Mouse (Mus musculus): ENCODE results near the gene Nek6. TPM values are rescaled to one million over a fixed set of nuclear protein-coding genes. Genes with fewer than 3 reads are reported as not detected.

Gene Nek6
- 25.6 TPM for polyA plus RNA-seq (2012; fragmentation: generic; extraction: Trizol)

DNA sequence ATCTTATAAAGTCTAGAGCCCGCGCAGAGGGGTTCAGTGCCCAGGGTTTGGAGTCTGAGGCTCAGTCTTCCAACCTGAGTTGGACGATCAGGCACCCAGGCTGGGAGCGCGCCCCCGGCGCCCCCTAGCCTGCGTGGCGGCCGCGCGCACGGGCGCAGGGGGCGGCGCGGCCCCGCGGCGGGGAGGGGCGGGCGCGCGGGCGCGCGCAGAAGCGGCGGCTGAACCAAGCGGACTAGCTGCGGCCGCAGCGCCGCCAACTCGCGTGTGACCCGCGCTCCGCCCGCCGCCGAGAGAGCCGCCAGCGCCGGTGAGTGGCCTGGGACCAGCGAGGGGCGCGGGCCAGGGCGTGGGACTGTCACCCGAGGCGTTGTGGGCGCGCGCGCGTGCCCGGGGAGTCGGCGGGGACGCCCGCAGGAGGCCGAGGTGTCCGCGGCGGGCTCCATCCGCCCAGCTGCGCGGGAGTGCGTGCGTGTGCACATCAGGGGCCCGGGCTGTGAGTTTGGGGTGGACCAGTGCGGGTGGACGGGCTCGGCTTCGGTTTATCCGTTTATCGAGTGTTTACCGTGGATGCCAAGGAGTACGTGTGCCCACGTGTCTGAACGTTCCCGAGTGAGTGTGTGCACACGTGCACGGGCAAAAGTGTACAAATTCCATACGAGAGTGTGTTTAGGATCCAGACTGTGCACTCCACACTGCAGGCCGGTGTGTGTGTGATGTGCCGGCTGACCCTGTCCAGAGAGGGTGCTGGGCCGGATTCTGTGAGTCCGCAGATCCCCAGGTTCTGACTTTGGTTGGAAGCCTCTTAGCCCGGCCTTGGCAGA, at the start of gene Nek6:
Nek6 (plus strand) TSS at position 157 of the 821 bp plus-strand sequence.
- TF ChIP-seq MAX (IDR thresholded peaks at IDR 0.05; ENCODE audit: low read depth), result no peak
- TF ChIP-seq REST (IDR thresholded peaks at IDR 0.05; ENCODE audit: insufficient read depth, insufficient read length), result no peak
- no peak for TF ChIP-seq TCF12 (IDR thresholded peaks at IDR 0.05; ENCODE audit: insufficient read depth, poor library complexity, severe bottlenecking)
- no peak for TF ChIP-seq CEBPB (IDR thresholded peaks at IDR 0.05; ENCODE audit: insufficient read depth, poor library complexity, severe bottlenecking)
- TF ChIP-seq POLR2A (IDR thresholded peaks at IDR 0.05; ENCODE audit: insufficient read length, low read depth), result peak; percentile 79
- TF ChIP-seq MYOD1 (IDR thresholded peaks at IDR 0.05; ENCODE audit: control insufficient read depth in 1 of 3, insufficient read length in 2 of 3, low read depth in 2 of 3), result peak in 1 of 3 experiments; percentile 2
- no peak for TF ChIP-seq SRF (IDR thresholded peaks at IDR 0.05; ENCODE audit: control insufficient read depth, insufficient read length, low read depth)
- peak in 1 of 3 experiments; percentile 1 for TF ChIP-seq MYOG (IDR thresholded peaks at IDR 0.05; ENCODE audit: control insufficient read depth in 1 of 3, insufficient read depth in 1 of 3, insufficient read length in 2 of 3, low read depth in 2 of 3)
- TF ChIP-seq POLR2AphosphoS2 (IDR thresholded peaks at IDR 0.05; ENCODE audit: insufficient read length, low read depth), result peak; percentile 25
- peak; percentile 13 for TF ChIP-seq USF1 (IDR thresholded peaks at IDR 0.05; ENCODE audit: low read depth)
- TF ChIP-seq E2F4 (IDR thresholded peaks at IDR 0.05; ENCODE audit: insufficient read depth), result no peak
- no peak for TF ChIP-seq TCF3 (IDR thresholded peaks at IDR 0.05; ENCODE audit: insufficient read length, low read depth)
- Histone ChIP-seq H3K4me2 (ENCODE audit: low read depth) (peak within 1 kb of the TSS; percentile 77), H3K27me3 (ENCODE audit: control insufficient read depth, insufficient read depth, insufficient read length) (no peaks in the 10 kb centered on the region), H3K4me3 (peak within 1 kb of the TSS; percentile 47), H3K36me3 (ENCODE audit: control insufficient read depth, insufficient read depth) (no peaks in the 10 kb centered on the region), H3K79me2 (ENCODE audit: control insufficient read depth, insufficient read depth) (peaks cover 34% of the 10 kb centered on the region), H3ac (ENCODE audit: control insufficient read depth, insufficient read length) (peak within 1 kb of the TSS; percentile 58)

DNA sequence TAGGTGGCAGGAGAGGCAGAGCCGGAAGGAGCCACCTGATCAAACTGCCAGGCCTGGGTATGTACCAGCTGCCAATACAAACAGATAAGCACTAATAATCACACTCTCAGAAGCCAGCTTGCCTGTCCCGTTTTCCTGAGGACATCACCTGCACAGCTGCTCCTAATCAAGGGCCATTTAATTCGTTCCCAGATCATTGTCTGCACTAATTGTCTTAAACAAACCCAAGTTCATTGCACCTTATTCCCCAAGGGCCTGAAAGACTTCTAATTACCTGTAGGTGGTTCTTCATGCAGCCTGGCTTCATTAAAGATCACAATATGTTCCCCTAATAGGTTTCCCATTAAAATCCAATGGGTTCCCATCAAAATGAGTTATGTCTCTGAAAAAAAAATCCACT, 49.1 kb upstream of the Nek6 start:
- H3K36me3 ChIP-seq (ENCODE audit: control insufficient read depth, insufficient read depth), result no peaks in the 10 kb centered on the region
- H3K4me2 ChIP-seq (ENCODE audit: low read depth), result no peak overlapping the region
- no peak for TF ChIP-seq SRF (IDR thresholded peaks at IDR 0.05; ENCODE audit: control insufficient read depth, insufficient read length, low read depth)
- no peak for TF ChIP-seq POLR2A (IDR thresholded peaks at IDR 0.05; ENCODE audit: insufficient read length, low read depth)
- TF ChIP-seq TCF12 (IDR thresholded peaks at IDR 0.05; ENCODE audit: insufficient read depth, poor library complexity, severe bottlenecking), result no peak
- TF ChIP-seq MYOD1 (IDR thresholded peaks at IDR 0.05; ENCODE audit: control insufficient read depth in 1 of 3, insufficient read length in 2 of 3, low read depth in 2 of 3), result no peak
- no peak for TF ChIP-seq MAX (IDR thresholded peaks at IDR 0.05; ENCODE audit: low read depth)
- TF ChIP-seq MYOG (IDR thresholded peaks at IDR 0.05; ENCODE audit: control insufficient read depth in 1 of 3, insufficient read depth in 1 of 3, insufficient read length in 2 of 3, low read depth in 2 of 3), result no peak
- no peak for TF ChIP-seq CEBPB (IDR thresholded peaks at IDR 0.05; ENCODE audit: insufficient read depth, poor library complexity, severe bottlenecking)
- no peak for TF ChIP-seq REST (IDR thresholded peaks at IDR 0.05; ENCODE audit: insufficient read depth, insufficient read length)
- no peak for TF ChIP-seq E2F4 (IDR thresholded peaks at IDR 0.05; ENCODE audit: insufficient read depth)
- no peak for TF ChIP-seq POLR2AphosphoS2 (IDR thresholded peaks at IDR 0.05; ENCODE audit: insufficient read length, low read depth)
- no peak for TF ChIP-seq USF1 (IDR thresholded peaks at IDR 0.05; ENCODE audit: low read depth)
- TF ChIP-seq TCF3 (IDR thresholded peaks at IDR 0.05; ENCODE audit: insufficient read length, low read depth), result no peak
- no peak overlapping the region for H3ac ChIP-seq (ENCODE audit: control insufficient read depth, insufficient read length)
- no peaks in the 10 kb centered on the region for H3K27me3 ChIP-seq (ENCODE audit: control insufficient read depth, insufficient read depth, insufficient read length)
- no peaks in the 10 kb centered on the region for H3K79me2 ChIP-seq (ENCODE audit: control insufficient read depth, insufficient read depth)
- H3K4me3 ChIP-seq, result no peak overlapping the region

DNA sequence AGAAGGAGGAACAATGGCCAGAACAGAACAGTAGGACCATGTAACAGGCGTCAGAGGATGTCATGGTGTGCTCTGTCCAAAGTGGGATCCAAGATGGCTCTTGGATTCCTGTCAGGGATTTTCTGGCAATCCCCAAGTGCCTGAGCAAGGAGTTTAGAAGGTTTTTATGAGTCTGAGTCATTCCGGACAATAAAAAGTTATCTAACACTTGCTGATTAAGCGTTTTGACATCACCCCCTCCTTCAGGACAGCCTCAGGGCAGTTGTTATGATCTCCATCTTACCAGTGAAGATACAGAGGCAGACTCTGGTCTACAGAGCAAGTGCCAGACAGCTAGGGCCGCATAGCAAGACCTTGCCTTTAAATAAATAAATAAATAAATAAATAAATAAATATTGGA, 42.6 kb upstream of the Nek6 start:
- no peaks in the 10 kb centered on the region for H3K79me2 ChIP-seq (ENCODE audit: control insufficient read depth, insufficient read depth)
- TF ChIP-seq MAX (IDR thresholded peaks at IDR 0.05; ENCODE audit: low read depth) (no peak), TCF12 (IDR thresholded peaks at IDR 0.05; ENCODE audit: insufficient read depth, poor library complexity, severe bottlenecking) (no peak), REST (IDR thresholded peaks at IDR 0.05; ENCODE audit: insufficient read depth, insufficient read length) (no peak), SRF (IDR thresholded peaks at IDR 0.05; ENCODE audit: control insufficient read depth, insufficient read length, low read depth) (no peak), TCF3 (IDR thresholded peaks at IDR 0.05; ENCODE audit: insufficient read length, low read depth) (no peak), USF1 (IDR thresholded peaks at IDR 0.05; ENCODE audit: low read depth) (no peak)
- no peak overlapping the region for H3ac ChIP-seq (ENCODE audit: control insufficient read depth, insufficient read length)
- H3K4me3 ChIP-seq, result no peak overlapping the region
- no peak overlapping the region for H3K4me2 ChIP-seq (ENCODE audit: low read depth)
- no peaks in the 10 kb centered on the region for H3K36me3 ChIP-seq (ENCODE audit: control insufficient read depth, insufficient read depth)
- H3K27me3 ChIP-seq (ENCODE audit: control insufficient read depth, insufficient read depth, insufficient read length), result no peaks in the 10 kb centered on the region

DNA sequence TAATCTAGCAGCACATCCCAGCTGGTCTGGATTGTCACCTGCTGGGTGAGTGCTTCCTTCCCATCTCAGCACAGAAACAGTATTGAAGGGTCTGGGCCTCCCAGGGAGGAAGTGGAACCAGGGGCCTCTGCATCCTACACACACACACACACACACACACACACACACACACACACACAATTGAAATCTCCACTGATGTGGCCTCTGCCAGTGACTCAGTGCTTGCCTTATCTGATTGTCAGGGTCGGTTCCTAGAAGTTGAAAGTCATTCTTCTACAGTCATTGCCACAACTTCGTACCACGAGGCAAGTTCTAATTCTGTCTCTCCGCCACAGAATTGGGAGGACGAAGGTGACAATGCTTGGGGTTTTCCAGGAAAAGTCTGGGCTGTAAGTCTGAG, 39.7 kb upstream of the Nek6 start:
- H3ac ChIP-seq (ENCODE audit: control insufficient read depth, insufficient read length), result no peak overlapping the region
- no peak overlapping the region for H3K4me3 ChIP-seq
- TF ChIP-seq REST (IDR thresholded peaks at IDR 0.05; ENCODE audit: insufficient read depth, insufficient read length) (no peak), SRF (IDR thresholded peaks at IDR 0.05; ENCODE audit: control insufficient read depth, insufficient read length, low read depth) (no peak), MYOD1 (IDR thresholded peaks at IDR 0.05; ENCODE audit: control insufficient read depth in 1 of 3, insufficient read length in 2 of 3, low read depth in 2 of 3) (no peak), USF1 (IDR thresholded peaks at IDR 0.05; ENCODE audit: low read depth) (no peak), MAX (IDR thresholded peaks at IDR 0.05; ENCODE audit: low read depth) (no peak)
- H3K27me3 ChIP-seq (ENCODE audit: control insufficient read depth, insufficient read depth, insufficient read length), result no peaks in the 10 kb centered on the region
- H3K4me2 ChIP-seq (ENCODE audit: low read depth), result no peak overlapping the region
- no peaks in the 10 kb centered on the region for H3K79me2 ChIP-seq (ENCODE audit: control insufficient read depth, insufficient read depth)
- H3K36me3 ChIP-seq (ENCODE audit: control insufficient read depth, insufficient read depth), result no peaks in the 10 kb centered on the region

DNA sequence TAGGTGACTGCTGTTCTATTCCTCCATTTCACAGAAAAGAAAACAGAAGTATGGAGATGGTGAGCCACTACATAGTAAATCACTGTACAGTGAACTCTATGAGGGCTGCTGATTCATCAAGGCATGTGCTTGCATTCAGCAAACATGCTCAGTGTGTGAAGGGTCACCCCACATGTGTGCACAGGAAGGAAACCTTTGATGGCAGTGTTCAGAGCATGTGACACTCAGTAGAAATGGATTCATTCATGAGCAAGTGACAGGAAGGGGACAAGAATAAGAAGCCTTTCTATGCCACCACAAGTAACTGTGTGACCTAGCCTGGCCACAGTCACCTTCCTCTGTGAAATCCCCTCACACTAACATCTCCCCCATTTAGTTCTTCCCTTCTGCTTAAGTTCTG, 38.6 kb upstream of the Nek6 start:
- Histone ChIP-seq H3K27me3 (ENCODE audit: control insufficient read depth, insufficient read depth, insufficient read length) (no peaks in the 10 kb centered on the region), H3ac (ENCODE audit: control insufficient read depth, insufficient read length) (no peak overlapping the region), H3K36me3 (ENCODE audit: control insufficient read depth, insufficient read depth) (no peaks in the 10 kb centered on the region), H3K4me2 (ENCODE audit: low read depth) (no peak overlapping the region), H3K4me3 (no peak overlapping the region), H3K79me2 (ENCODE audit: control insufficient read depth, insufficient read depth) (no peaks in the 10 kb centered on the region)
- TF ChIP-seq USF1 (IDR thresholded peaks at IDR 0.05; ENCODE audit: low read depth), result no peak
- TF ChIP-seq SRF (IDR thresholded peaks at IDR 0.05; ENCODE audit: control insufficient read depth, insufficient read length, low read depth), result no peak
- TF ChIP-seq REST (IDR thresholded peaks at IDR 0.05; ENCODE audit: insufficient read depth, insufficient read length), result no peak
- TF ChIP-seq MYOG (IDR thresholded peaks at IDR 0.05; ENCODE audit: control insufficient read depth in 1 of 3, insufficient read depth in 1 of 3, insufficient read length in 2 of 3, low read depth in 2 of 3), result no peak
- TF ChIP-seq CEBPB (IDR thresholded peaks at IDR 0.05; ENCODE audit: insufficient read depth, poor library complexity, severe bottlenecking), result no peak
- TF ChIP-seq TCF3 (IDR thresholded peaks at IDR 0.05; ENCODE audit: insufficient read length, low read depth), result no peak
- no peak for TF ChIP-seq MYOD1 (IDR thresholded peaks at IDR 0.05; ENCODE audit: control insufficient read depth in 1 of 3, insufficient read length in 2 of 3, low read depth in 2 of 3)
- no peak for TF ChIP-seq E2F4 (IDR thresholded peaks at IDR 0.05; ENCODE audit: insufficient read depth)
- TF ChIP-seq POLR2AphosphoS2 (IDR thresholded peaks at IDR 0.05; ENCODE audit: insufficient read length, low read depth), result no peak
- no peak for TF ChIP-seq TCF12 (IDR thresholded peaks at IDR 0.05; ENCODE audit: insufficient read depth, poor library complexity, severe bottlenecking)
- no peak for TF ChIP-seq MAX (IDR thresholded peaks at IDR 0.05; ENCODE audit: low read depth)
- no peak for TF ChIP-seq POLR2A (IDR thresholded peaks at IDR 0.05; ENCODE audit: insufficient read length, low read depth)

All from myocyte (in vitro differentiated cells).